Mouse (Mus musculus): ENCODE measurements around the gene Sh3bp4.

The Sh3bp4 gene

GRCm38 (mm10) chr1:89094416-89094815, 24.2 kb downstream of the Sh3bp4 start:
- DNase-seq (ENCODE audit: low spot score), result no peak

- DNase-seq (ENCODE audit: low spot score), result no peak
Observed at GRCm38 (mm10) chr1:89095642-89096424, 25.6 kb downstream of the Sh3bp4 start.

GRCm38 (mm10) chr1:89102231-89103003, 32.2 kb downstream of the Sh3bp4 start:
- no peak for DNase-seq (ENCODE audit: low spot score)

- no peak for DNase-seq (ENCODE audit: low spot score)
Observed at GRCm38 (mm10) chr1:89103004-89103263, 32.7 kb downstream of the Sh3bp4 start.

DNA sequence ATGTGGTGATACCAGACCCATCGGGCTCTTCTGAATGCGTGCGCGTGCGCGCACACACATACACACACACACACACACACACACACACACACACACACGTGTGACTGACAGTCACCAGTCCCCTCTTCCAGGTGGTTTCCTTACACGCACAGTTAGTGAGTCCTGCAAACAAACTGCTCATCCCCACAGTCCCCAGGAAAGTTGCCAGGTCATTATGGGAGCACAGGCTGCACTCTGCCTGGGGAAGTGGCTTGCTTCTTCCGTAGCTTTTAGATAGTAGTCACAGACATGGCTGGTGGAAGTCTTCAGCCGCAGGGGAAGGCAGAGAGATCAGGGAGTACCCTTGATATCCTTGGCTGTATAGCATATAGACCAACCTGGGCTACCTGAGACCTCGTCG, 33.3 kb downstream of the Sh3bp4 start:
- DNase-seq (ENCODE audit: low spot score), result no peak

GRCm38 (mm10) chr1:89104066-89104765, 34.0 kb downstream of the Sh3bp4 start:
- DNase-seq (ENCODE audit: low spot score), result no peak

- no peak for DNase-seq (ENCODE audit: low spot score)
Observed at GRCm38 (mm10) chr1:89105891-89106830, 35.9 kb downstream of the Sh3bp4 start.

GRCm38 (mm10) chr1:89107466-89107865, 37.3 kb downstream of the Sh3bp4 start:
- DNase-seq (ENCODE audit: low spot score), result no peak

- no peak for DNase-seq (ENCODE audit: low spot score)
Observed at GRCm38 (mm10) chr1:89108340-89108896, 38.2 kb downstream of the Sh3bp4 start.

GRCm38 (mm10) chr1:89109767-89110166, 39.6 kb downstream of the Sh3bp4 start:
- DNase-seq (ENCODE audit: low spot score), result no peak

DNA sequence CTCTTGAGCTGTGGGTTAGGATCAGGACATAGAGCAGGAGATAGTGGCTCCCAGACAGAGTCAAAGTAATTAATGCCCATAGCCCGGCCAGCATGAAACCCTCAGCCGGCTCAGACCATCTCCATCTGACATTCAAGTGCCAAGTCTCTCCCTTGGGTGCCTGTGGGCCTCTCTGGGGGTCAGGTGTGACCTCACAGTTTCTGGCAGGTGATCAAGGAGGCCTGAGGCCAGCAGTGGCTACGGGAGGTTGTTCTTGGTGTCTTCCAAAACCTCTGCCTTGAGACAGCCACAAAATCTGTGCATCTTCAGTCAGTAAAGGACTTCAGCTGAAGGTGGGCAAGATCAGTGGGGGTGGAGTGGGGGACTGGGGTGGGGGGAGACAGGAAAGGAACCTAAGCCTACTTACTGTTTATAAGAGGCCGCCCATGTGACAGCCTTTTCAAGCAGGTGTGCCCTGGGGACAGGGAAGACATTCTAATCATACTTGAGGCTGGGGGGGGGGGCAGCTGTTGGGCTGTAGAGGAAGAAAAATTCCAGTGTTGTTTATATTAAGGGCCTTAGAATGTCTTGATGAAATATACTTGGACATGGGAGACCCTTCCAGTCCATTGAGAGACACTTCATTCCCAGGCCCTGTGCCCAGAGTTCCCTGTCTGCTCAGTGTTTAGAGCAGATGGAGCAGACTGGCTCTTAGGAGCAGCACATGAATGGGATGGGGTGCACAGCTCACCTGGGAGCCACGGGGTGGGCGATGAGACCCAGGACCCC, 40.7 kb downstream of the Sh3bp4 start:
- no peak for DNase-seq (ENCODE audit: low spot score)

DNA sequence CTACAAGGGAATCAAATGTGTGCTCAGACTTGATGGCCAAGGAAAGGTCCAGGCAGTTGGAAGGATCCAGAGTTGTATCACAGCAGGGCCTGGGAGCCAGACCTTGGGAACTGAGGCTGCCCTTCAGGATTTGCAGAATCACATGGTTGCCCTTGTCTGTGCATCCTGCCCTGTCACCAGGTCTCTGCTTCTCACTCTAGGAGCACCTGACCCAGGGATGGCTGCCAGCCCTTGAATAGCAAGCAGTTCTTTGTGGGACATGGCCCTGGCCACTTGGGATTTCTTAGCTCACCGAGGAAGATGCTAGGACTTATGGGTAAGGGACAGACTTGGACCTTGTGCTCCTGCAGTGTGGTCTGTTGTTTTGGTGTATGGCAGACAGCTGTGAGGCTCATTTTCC, 42.3 kb downstream of the Sh3bp4 start:
- no peak for DNase-seq (ENCODE audit: low spot score)

- DNase-seq (ENCODE audit: low spot score), result no peak
Observed at GRCm38 (mm10) chr1:89113731-89114130, 43.5 kb downstream of the Sh3bp4 start.

- DNase-seq (ENCODE audit: low spot score), result no peak
Observed at GRCm38 (mm10) chr1:89117062-89117461, 46.8 kb downstream of the Sh3bp4 start.

GRCm38 (mm10) chr1:89118076-89118475, 47.9 kb downstream of the Sh3bp4 start:
- DNase-seq (ENCODE audit: low spot score), result no peak

DNA sequence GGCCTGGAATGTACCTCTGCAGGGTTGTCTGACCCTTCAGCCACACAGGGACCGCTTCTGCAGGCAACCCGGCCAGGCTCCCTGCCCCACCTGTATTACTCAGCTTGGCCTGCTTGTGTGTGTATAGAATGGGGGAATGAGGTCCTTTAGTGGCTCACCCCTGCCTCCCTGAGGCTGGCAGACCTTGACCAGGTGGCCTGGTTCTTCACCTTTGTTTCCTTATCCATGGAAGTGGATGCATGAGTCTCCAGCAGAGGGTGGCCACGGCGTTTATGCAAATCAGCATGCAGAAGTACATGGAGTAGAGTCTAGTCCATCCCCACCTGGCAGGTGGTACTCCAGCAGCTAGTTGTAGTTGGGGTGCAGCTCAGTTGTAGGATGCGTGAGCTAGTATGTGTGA, 48.6 kb downstream of the Sh3bp4 start:
- no peak for DNase-seq (ENCODE audit: low spot score)

DNA sequence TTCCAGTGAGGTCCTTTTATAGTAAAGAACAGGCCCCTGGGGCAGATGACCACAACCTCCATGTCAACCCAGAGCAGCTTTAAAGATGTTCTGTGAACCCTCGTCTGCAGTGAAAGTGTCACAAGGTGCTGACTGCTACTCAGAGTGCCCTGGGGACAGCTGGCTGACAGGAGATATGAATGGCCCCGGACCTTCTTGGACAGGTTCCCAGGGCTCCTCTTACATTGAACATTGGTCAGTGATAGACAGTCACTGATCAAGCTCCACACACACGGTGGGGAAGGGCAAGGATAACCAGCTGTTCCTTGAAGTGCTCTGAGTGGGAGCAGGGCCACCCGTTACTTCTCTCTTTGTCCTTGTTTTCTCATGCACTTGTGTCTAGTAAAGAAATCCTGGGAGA, 50.1 kb downstream of the Sh3bp4 start:
- no peak for DNase-seq (ENCODE audit: low spot score)

DNA sequence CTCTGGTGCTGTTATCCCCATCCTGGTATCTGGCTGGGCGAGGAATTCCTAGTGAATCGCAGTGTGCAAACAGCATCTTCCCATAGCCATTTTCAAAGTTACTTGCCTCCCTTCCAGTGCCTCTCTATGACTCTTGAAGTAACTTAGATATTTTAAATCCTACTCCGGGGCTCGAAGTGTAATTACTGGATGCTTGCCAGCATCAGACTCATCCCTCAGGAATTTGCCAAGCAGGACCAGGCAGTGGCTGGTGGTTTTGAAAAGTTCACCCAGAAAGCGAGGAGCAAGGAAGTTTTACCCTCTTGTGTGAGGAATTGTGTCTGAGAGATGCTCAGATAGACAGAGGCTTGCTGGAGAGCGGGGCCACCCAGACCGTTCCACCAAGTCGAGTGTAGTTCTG, 51.3 kb downstream of the Sh3bp4 start:
- no peak for DNase-seq (ENCODE audit: low spot score)

DNA sequence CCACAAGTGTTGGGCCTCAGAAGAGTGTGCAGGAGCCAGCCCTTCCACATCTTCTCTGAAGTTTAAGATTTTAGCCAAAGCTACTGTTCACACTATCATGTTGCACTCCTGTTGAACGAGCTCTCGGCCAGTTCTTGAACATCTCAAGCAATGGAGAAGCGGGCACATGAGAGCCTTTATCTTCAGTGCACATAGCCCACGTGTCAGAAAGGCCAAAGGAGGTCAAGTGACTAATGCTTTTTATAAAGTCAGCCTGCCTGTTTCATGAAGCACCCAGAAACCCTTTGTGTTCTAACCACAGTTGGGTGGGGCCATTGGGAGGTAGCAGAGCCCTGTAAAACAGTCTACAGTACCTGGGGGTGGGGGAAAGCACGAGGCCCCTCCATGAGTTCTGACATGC, 52.2 kb downstream of the Sh3bp4 start:
- no peak for DNase-seq (ENCODE audit: low spot score)

- no peak for DNase-seq (ENCODE audit: low spot score)
Observed at GRCm38 (mm10) chr1:89124076-89124475, 53.9 kb downstream of the Sh3bp4 start.

DNA sequence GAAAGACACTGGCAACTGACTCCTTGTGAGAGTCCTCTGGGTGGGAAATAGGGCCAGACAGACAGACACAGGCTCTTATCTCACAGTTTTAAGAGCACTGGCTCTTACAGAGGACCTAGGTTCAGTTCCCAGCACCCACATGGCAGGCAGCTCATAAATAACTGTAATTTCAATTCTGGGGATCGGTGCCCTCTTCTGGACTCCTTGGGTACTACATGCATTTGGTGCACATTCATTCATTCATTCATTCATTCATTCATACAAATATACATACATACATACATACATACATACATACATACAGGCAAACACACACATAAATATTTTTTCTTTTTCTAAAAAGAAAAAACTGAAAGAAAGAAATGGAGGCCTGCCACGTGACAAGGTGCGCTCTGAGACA, 56.9 kb downstream of the Sh3bp4 start:
- DNase-seq (ENCODE audit: low spot score), result no peak

Measured in spleen, adult 12 weeks (tissue).